Mouse (Mus musculus) Muller cell, postnatal 12 days (primary cell): ENCODE data around the gene Rock2.

ENCODE experiments used
- DNase-seq: peaks from one replicate; pipeline ENCODE4 v3.0.0-alpha.2; 2015; ENCODE audit errors: inconsistent ontology term

Gene Rock2

GRCm38 (mm10) chr12:16894396-16895220, at the start of gene Rock2:
Gene Rock2 (plus strand): TSS chr12:16894895.
- DNase-seq, result peak; percentile 98

- no peak for DNase-seq
Observed at GRCm38 (mm10) chr12:16847204-16847792, 47.4 kb upstream of the Rock2 start.

- DNase-seq, result peak; percentile 93
Observed at GRCm38 (mm10) chr12:16848501-16848900, 46.2 kb upstream of the Rock2 start.

GRCm38 (mm10) chr12:16849821-16850220, 44.9 kb upstream of the Rock2 start:
- no peak for DNase-seq

- peak; percentile 92 for DNase-seq
Observed at GRCm38 (mm10) chr12:16850431-16851375, 44.0 kb upstream of the Rock2 start.

GRCm38 (mm10) chr12:16853431-16854165, 41.1 kb upstream of the Rock2 start:
- DNase-seq, result peak; percentile 92

- no peak for DNase-seq
Observed at GRCm38 (mm10) chr12:16855632-16856305, 38.9 kb upstream of the Rock2 start.

GRCm38 (mm10) chr12:16856306-16856679, 38.4 kb upstream of the Rock2 start:
- no peak for DNase-seq

GRCm38 (mm10) chr12:16858081-16858480, 36.6 kb upstream of the Rock2 start:
- no peak for DNase-seq

GRCm38 (mm10) chr12:16859781-16860180, 34.9 kb upstream of the Rock2 start:
- no peak for DNase-seq

- DNase-seq, result no peak
Observed at GRCm38 (mm10) chr12:16860533-16860932, 34.2 kb upstream of the Rock2 start.

- DNase-seq, result no peak
Observed at GRCm38 (mm10) chr12:16860961-16861360, 33.7 kb upstream of the Rock2 start.

- no peak for DNase-seq
Observed at GRCm38 (mm10) chr12:16864477-16864876, 30.2 kb upstream of the Rock2 start.

- no peak for DNase-seq
Observed at GRCm38 (mm10) chr12:16865871-16866270, 28.8 kb upstream of the Rock2 start.

- no peak for DNase-seq
Observed at GRCm38 (mm10) chr12:16866460-16866859, 28.2 kb upstream of the Rock2 start.

- DNase-seq, result no peak
Observed at GRCm38 (mm10) chr12:16867306-16867705, 27.4 kb upstream of the Rock2 start.

- DNase-seq, result no peak
Observed at GRCm38 (mm10) chr12:16868618-16869017, 26.1 kb upstream of the Rock2 start.

GRCm38 (mm10) chr12:16869091-16869778, 25.5 kb upstream of the Rock2 start:
- DNase-seq, result no peak

GRCm38 (mm10) chr12:16869870-16870404, 24.8 kb upstream of the Rock2 start:
- DNase-seq, result no peak
